In genomic region chr19:24898737-24899577, GRCm38 (mm10) we compare ENCODE assay signal across 8 mouse cellular contexts. TPM values are rescaled to one million over a fixed set of nuclear protein-coding genes. Genes with fewer than 3 reads are reported as not detected.
A peak's percentile ranks its signal among the peaks of the same experiment; 100 is the strongest.
DNase-seq lines count a peak whose midpoint lies in the region; ATAC-seq lines count a peak whose summit lies in the region.

No protein-coding gene starts in this region.

- no peaks in the 10 kb centered on the region for H3K36me3 ChIP-seq in heart, embryonic 13.5 days
- H3K36me3 ChIP-seq in hindbrain, embryonic 12.5 days = no peaks in the 10 kb centered on the region
- H3K36me3 ChIP-seq in midbrain, embryonic 13.5 days = no peaks in the 10 kb centered on the region

- peaks cover 87% of the 10 kb centered on the region for H3K27me3 ChIP-seq in heart, embryonic 13.5 days (replicated peaks)
- H3K27me3 ChIP-seq in hindbrain, embryonic 12.5 days = peaks cover 85% of the 10 kb centered on the region
- H3K27me3 ChIP-seq in midbrain, embryonic 13.5 days = peaks cover 83% of the 10 kb centered on the region

- 4% methylated on average over 34 of the region's 34 CpGs for WGBS in heart, embryonic 13.5 days
- 3% methylated on average over 34 of the region's 34 CpGs for WGBS in hindbrain, embryonic 12.5 days
- 2% methylated on average over 34 of the region's 34 CpGs for WGBS in midbrain, embryonic 13.5 days

- no peaks in the 10 kb centered on the region for H3K9me3 ChIP-seq in heart, embryonic 13.5 days
- no peaks in the 10 kb centered on the region for H3K9me3 ChIP-seq in hindbrain, embryonic 12.5 days (replicated peaks)
- H3K9me3 ChIP-seq in midbrain, embryonic 13.5 days = no peaks in the 10 kb centered on the region

- peak overlapping the region; percentile 57 for H3K4me3 ChIP-seq in heart, embryonic 13.5 days
- H3K4me3 ChIP-seq in brown adipose tissue, adult 24 weeks (ENCODE audit: insufficient read depth, low read depth, low read length) = 0 out of 2 replicates have a peak overlapping the region, but pooled peaks have one; percentile 32
- peak overlapping the region; percentile 40 for H3K4me3 ChIP-seq in hindbrain, embryonic 12.5 days
- peak overlapping the region; percentile 45 for H3K4me3 ChIP-seq in midbrain, embryonic 13.5 days (replicated peaks)

- no peak for DNase-seq in heart, adult 8-10 months (ENCODE audit: low spot score)
- no peak for DNase-seq in layer of hippocampus, adult 11-12 months (ENCODE audit: low spot score)

- no peak overlapping the region for H3K27ac ChIP-seq in heart, embryonic 13.5 days (replicated peaks)
- no peak overlapping the region for H3K27ac ChIP-seq in brown adipose tissue, adult 24 weeks (replicated peaks; ENCODE audit: low read depth, low read length)
- no peak overlapping the region for H3K27ac ChIP-seq in hindbrain, embryonic 12.5 days
- H3K27ac ChIP-seq in midbrain, embryonic 13.5 days = no peak overlapping the region

- peak overlapping the region; percentile 85 for H3K4me2 ChIP-seq in heart, embryonic 13.5 days
- H3K4me2 ChIP-seq in hindbrain, embryonic 12.5 days (replicated peaks) = peak overlapping the region; percentile 64
- peak overlapping the region; percentile 82 for H3K4me2 ChIP-seq in midbrain, embryonic 13.5 days (replicated peaks)

- H3K9ac ChIP-seq in heart, embryonic 13.5 days = no peak overlapping the region
- H3K9ac ChIP-seq in hindbrain, embryonic 12.5 days = no peak overlapping the region
- no peak overlapping the region for H3K9ac ChIP-seq in midbrain, embryonic 13.5 days (replicated peaks)

- no peak for ATAC-seq in heart, embryonic 13.5 days (ENCODE audit: extremely low read depth, insufficient number of reproducible peaks, low FRiP score, low TSS enrichment)
- ATAC-seq in hindbrain, embryonic 12.5 days (ENCODE audit: low FRiP score) = no peak
- no peak; the same call in 1 of the 2 replicates for ATAC-seq in midbrain, embryonic 13.5 days
- ATAC-seq in inflammation-experienced regulatory T-cells, adult 6 months = no peak
- no peak for ATAC-seq in cerebellum, adult (ENCODE audit: insufficient number of reproducible peaks, low FRiP score, low TSS enrichment)

- peaks cover 28% of the 10 kb centered on the region for H3K4me1 ChIP-seq in heart, embryonic 13.5 days
- H3K4me1 ChIP-seq in brown adipose tissue, adult 24 weeks (ENCODE audit: control insufficient read depth, insufficient read depth, insufficient read length, low read length) = no peaks in the 10 kb centered on the region
- peaks cover 22% of the 10 kb centered on the region for H3K4me1 ChIP-seq in hindbrain, embryonic 12.5 days
- H3K4me1 ChIP-seq in midbrain, embryonic 13.5 days (replicated peaks) = peaks cover 31% of the 10 kb centered on the region

RNA-seq across cellular contexts. Expression of gene Foxd4, which starts 2.0 kb away (rescaled TPM):
- polyA plus RNA-seq in heart, embryonic 13.5 days (2015; fragmentation: Nextera tagmentation; extraction: Ambion mirVana) = not detected in 2 replicates
- total RNA-seq in heart, adult 8-10 months (2022) = not detected
- not detected in 2 replicates for polyA plus RNA-seq in brown adipose tissue, adult 24 weeks (2012; ENCODE audit: insufficient read depth, insufficient read length, missing spikeins)
- 0.20 and 0.87 TPM in 2 replicates for polyA plus RNA-seq in hindbrain, embryonic 12.5 days (2016; fragmentation: Nextera tagmentation; extraction: Ambion mirVana)
- polyA plus RNA-seq in midbrain, embryonic 13.5 days (2015; fragmentation: Nextera tagmentation; extraction: Ambion mirVana) = 0.10 and 0.13 TPM in 2 replicates
- polyA plus RNA-seq in inflammation-experienced regulatory T-cells, adult 6 months (2017; shearing (Covaris generic)) = not detected

RNA-seq across cellular contexts. Expression of gene Gm10053, which starts 23.5 kb away (rescaled TPM):
- 603 and 704 TPM in 2 replicates for polyA plus RNA-seq in heart, embryonic 13.5 days (2015; fragmentation: Nextera tagmentation; extraction: Ambion mirVana)
- 1,000 to 10,000 TPM in 1 of 4 experiments, 100 to 1,000 TPM in 3; 952 to 1,033 (median 963) TPM for total RNA-seq in heart, adult 8-10 months (2022)
- 3,235 and 3,446 TPM in 2 replicates for polyA plus RNA-seq in brown adipose tissue, adult 24 weeks (2012; ENCODE audit: insufficient read depth, insufficient read length, missing spikeins)
- polyA plus RNA-seq in hindbrain, embryonic 12.5 days (2016; fragmentation: Nextera tagmentation; extraction: Ambion mirVana) = 182 and 202 TPM in 2 replicates
- 227 and 245 TPM in 2 replicates for polyA plus RNA-seq in midbrain, embryonic 13.5 days (2015; fragmentation: Nextera tagmentation; extraction: Ambion mirVana)
- polyA plus RNA-seq in inflammation-experienced regulatory T-cells, adult 6 months (2017; shearing (Covaris generic)) = 100 to 1,000 TPM; 198 to 308 (median 215) TPM

RNA-seq across cellular contexts. Expression of gene Pgm5, which starts 37.3 kb away (rescaled TPM):
- polyA plus RNA-seq in heart, embryonic 13.5 days (2015; fragmentation: Nextera tagmentation; extraction: Ambion mirVana) = 5.0 and 5.3 TPM in 2 replicates
- 100 to 1,000 TPM; 101 to 108 (median 103) TPM for total RNA-seq in heart, adult 8-10 months (2022)
- 1.6 and 1.9 TPM in 2 replicates for polyA plus RNA-seq in brown adipose tissue, adult 24 weeks (2012; ENCODE audit: insufficient read depth, insufficient read length, missing spikeins)
- polyA plus RNA-seq in hindbrain, embryonic 12.5 days (2016; fragmentation: Nextera tagmentation; extraction: Ambion mirVana) = 1.6 and 1.9 TPM in 2 replicates
- 0.30 and 0.31 TPM in 2 replicates for polyA plus RNA-seq in midbrain, embryonic 13.5 days (2015; fragmentation: Nextera tagmentation; extraction: Ambion mirVana)
- polyA plus RNA-seq in inflammation-experienced regulatory T-cells, adult 6 months (2017; shearing (Covaris generic)) = under 1 TPM in 1 of 3 experiments, not detected in 2; 0.27 TPM
